Mouse (Mus musculus) hindbrain, embryonic 13.5 days (tissue): ENCODE measurements at regions not wholly inside any gene's neighbourhood (a gene's known extent, or its start where the extent isn't known, plus 50 kb on each side); places are given as distances from the start of the nearest gene placed in this dataset.

Source experiments
- ATAC-seq: fragments of 200-750 bp; cut with Nextera tagmentation; 2 replicates; pipeline ENCODE4 v1.8.0; 2017; ENCODE audit warnings: moderate TSS enrichment; ENCODE audit not compliant: low FRiP score
- H3K27ac ChIP-seq: fragments of 300-500 bp; sonication (generic); 2 replicates; pipeline ENCODE4 v1.5.1; 2015; ENCODE audit warnings: inconsistent platforms, mild to moderate bottlenecking, moderate library complexity
- H3K27me3 ChIP-seq: fragments of 300-500 bp; sonication (generic); 2 replicates; pipeline ENCODE4 v1.6.1; 2015; ENCODE audit warnings: mild to moderate bottlenecking, inconsistent platforms
- H3K36me3 ChIP-seq: fragments of 300-500 bp; sonication (generic); 2 replicates; pipeline ENCODE4 v1.6.1; 2015; ENCODE audit warnings: mild to moderate bottlenecking, inconsistent platforms
- H3K4me1 ChIP-seq: fragments of 300-500 bp; sonication (generic); replicated peaks from 2 replicates; pipeline ENCODE4 v1.6.1; 2015; ENCODE audit warnings: inconsistent platforms
- H3K4me2 ChIP-seq: fragments of 300-500 bp; sonication (generic); 2 replicates; pipeline ENCODE4 v1.6.1; 2015; ENCODE audit warnings: inconsistent platforms, mild to moderate bottlenecking, moderate library complexity
- H3K4me3 ChIP-seq: fragments of 300-500 bp; sonication (generic); 2 replicates; pipeline ENCODE4 v1.5.1; 2015; ENCODE audit warnings: mild to moderate bottlenecking, inconsistent platforms
- H3K9ac ChIP-seq: fragments of 300-500 bp; sonication (generic); 2 replicates; pipeline ENCODE4 v1.6.1; 2015; ENCODE audit warnings: mild to moderate bottlenecking, inconsistent platforms
- H3K9me3 ChIP-seq: fragments of 300-500 bp; sonication (generic); 2 replicates; pipeline ENCODE4 v1.6.1; 2016; ENCODE audit warnings: inconsistent platforms
- WGBS: fragments of 180-500 bp; shearing (Covaris S2); methylation state at CpG from one replicate; pipeline ENCODE4 v1.1.7; 2015; 5-methylcytosine and 5-hydroxymethylcytosine counted together

- WGBS, result 43% methylated on average over 6 of the region's 6 CpGs
Measured at GRCm38 (mm10) chr7:37259293-37259692, 514.1 kb downstream of the Zfp536 start.

GRCm38 (mm10) chr7:37262846-37263245 lies 510.6 kb downstream of the Zfp536 start:
- Histone ChIP-seq H3K4me3 (no peak overlapping the region), H3K9ac (no peak overlapping the region), H3K9me3 (0 out of 2 replicates have a peak, but pooled peaks cover 3% of the 10 kb centered on the region), H3K4me2 (no peak overlapping the region), H3K4me1 (no peaks in the 10 kb centered on the region), H3K27me3 (no peaks in the 10 kb centered on the region), H3K36me3 (no peaks in the 10 kb centered on the region), H3K27ac (no peak overlapping the region)
- 50% methylated on average over 3 of the region's 3 CpGs for WGBS
- ATAC-seq, result no peak

More at GRCm38 (mm10) chr7:37259293-37259692, 514.1 kb downstream of the Zfp536 start:
- Histone ChIP-seq H3K9me3 (no peaks in the 10 kb centered on the region), H3K27ac (no peak overlapping the region), H3K4me1 (0 out of 2 replicates have a peak, but pooled peaks cover 4% of the 10 kb centered on the region), H3K4me2 (no peak overlapping the region), H3K27me3 (no peaks in the 10 kb centered on the region), H3K9ac (no peak overlapping the region), H3K4me3 (no peak overlapping the region), H3K36me3 (no peaks in the 10 kb centered on the region)
- no peak for ATAC-seq

DNA sequence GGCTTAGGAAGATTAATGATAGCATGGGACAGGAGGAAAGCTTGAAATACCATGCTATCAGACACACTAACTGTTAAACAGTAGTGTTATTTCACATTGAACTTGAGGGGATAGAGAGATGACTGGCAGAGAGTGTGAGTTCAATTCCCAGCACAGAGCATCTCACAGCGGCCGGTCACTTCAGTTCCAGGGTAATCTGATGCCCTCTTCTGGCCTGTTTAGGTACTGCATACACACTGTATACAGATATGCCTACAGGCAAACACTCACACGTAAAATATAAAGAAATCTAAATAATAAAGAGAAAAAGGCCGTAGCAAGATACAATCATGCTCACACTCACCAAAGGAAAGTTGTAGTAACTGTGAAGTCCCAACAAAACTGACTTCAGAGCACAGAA lies 506.0 kb downstream of the Zfp536 start:
- Histone ChIP-seq H3K36me3 (no peaks in the 10 kb centered on the region), H3K4me3 (no peak overlapping the region), H3K4me2 (no peak overlapping the region), H3K9me3 (0 out of 2 replicates have a peak, but pooled peaks cover 3% of the 10 kb centered on the region), H3K9ac (no peak overlapping the region), H3K27me3 (no peaks in the 10 kb centered on the region), H3K4me1 (no peaks in the 10 kb centered on the region), H3K27ac (no peak overlapping the region)
- ATAC-seq, result no peak
- 81% methylated on average over 4 of the region's 4 CpGs for WGBS

DNA sequence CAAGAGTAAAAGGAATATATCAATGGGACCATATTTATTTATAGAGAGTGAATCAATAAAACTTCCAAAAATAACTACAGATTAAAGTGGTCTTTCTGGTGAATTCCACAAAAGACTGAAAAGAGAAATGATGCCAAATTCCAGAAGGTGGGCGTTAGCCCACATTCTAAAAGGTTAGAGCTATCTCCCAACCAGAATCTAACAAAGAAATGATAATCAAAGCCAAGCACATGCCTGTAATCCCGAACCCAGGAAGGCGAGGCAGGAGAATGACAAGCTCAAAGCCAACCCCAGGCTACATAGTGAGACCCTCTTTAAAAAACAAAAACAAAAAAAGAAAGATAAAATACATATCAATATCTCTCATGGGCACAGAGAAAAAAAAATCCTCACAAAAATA lies 502.6 kb downstream of the Zfp536 start:
- H3K27me3 ChIP-seq, result no peaks in the 10 kb centered on the region
- no peak for ATAC-seq
- 0 out of 2 replicates have a peak, but pooled peaks cover 3% of the 10 kb centered on the region for H3K9me3 ChIP-seq
- no peak overlapping the region for H3K4me3 ChIP-seq
- no peaks in the 10 kb centered on the region for H3K36me3 ChIP-seq
- H3K9ac ChIP-seq, result no peak overlapping the region
- H3K4me2 ChIP-seq, result no peak overlapping the region
- no peak overlapping the region for H3K27ac ChIP-seq
- 91% methylated on average over 3 of the region's 3 CpGs for WGBS
- no peaks in the 10 kb centered on the region for H3K4me1 ChIP-seq

DNA sequence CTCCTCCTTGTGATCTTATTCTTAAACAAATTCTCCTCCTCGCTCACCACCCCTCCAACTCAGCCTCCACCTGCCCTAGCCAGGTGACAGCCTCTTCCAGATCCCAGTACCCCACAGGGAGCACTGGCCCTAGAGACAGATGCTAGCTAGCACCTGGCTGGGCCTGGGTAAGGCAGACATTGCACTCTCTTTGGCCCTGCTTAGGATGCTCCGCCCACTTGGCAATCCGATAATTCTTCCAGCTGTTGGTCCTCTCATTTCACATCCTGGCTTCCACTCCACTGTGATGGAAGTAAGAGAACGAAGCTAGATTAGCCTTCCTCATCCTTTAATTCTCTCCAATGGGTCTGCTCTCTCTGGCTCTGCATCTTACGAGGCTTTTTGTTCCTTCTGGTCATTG lies 483.4 kb downstream of the Zfp536 start:
- H3K9me3 ChIP-seq, result no peaks in the 10 kb centered on the region
- H3K27ac ChIP-seq, result no peak overlapping the region
- peak overlapping the region; percentile 37 for H3K4me2 ChIP-seq
- 30% methylated on average over 5 of the region's 5 CpGs for WGBS
- no peaks in the 10 kb centered on the region for H3K27me3 ChIP-seq
- no peaks in the 10 kb centered on the region for H3K36me3 ChIP-seq
- no peak overlapping the region for H3K4me3 ChIP-seq
- no peak overlapping the region for H3K9ac ChIP-seq
- H3K4me1 ChIP-seq, result peaks cover 37% of the 10 kb centered on the region
- no peak for ATAC-seq

- no peaks in the 10 kb centered on the region for H3K9me3 ChIP-seq
- H3K27me3 ChIP-seq, result no peaks in the 10 kb centered on the region
- peak overlapping the region; percentile 37 for H3K4me2 ChIP-seq
- 16% methylated on average over 19 of the region's 19 CpGs for WGBS
- H3K27ac ChIP-seq, result no peak overlapping the region
- H3K36me3 ChIP-seq, result no peaks in the 10 kb centered on the region
- peaks cover 37% of the 10 kb centered on the region for H3K4me1 ChIP-seq
- H3K9ac ChIP-seq, result no peak overlapping the region
- H3K4me3 ChIP-seq, result no peak overlapping the region
- 0 out of 2 replicates have a peak, but pooled peaks have one; percentile 17 for ATAC-seq
Measured at GRCm38 (mm10) chr7:37290493-37291045, 482.9 kb downstream of the Zfp536 start.

DNA sequence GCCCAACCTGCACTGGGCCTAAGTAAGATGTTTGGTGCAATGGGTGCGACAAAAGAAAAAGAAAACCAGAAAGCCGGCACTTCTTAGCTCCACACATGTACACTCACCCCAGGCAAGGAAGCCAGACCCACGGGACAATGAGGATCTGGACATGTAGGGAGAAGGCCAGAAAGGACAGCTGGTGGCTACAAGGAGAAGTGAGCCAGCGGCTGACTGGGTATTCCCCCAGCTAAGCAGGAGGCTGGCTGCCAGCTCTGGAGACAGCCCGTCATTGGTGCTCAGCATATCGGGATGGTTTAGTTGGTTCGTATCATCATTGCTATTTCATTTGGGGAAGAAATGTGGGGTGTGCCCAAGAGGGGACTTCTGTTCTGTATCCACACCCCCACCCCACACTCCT lies 481.7 kb downstream of the Zfp536 start:
- Histone ChIP-seq H3K9me3 (no peaks in the 10 kb centered on the region), H3K27me3 (no peaks in the 10 kb centered on the region), H3K36me3 (no peaks in the 10 kb centered on the region), H3K4me1 (peaks cover 37% of the 10 kb centered on the region), H3K9ac (no peak overlapping the region), H3K27ac (peak overlapping the region; percentile 64; the same call in 1 of the 2 replicates), H3K4me2 (no peak overlapping the region), H3K4me3 (no peak overlapping the region)
- no peak for ATAC-seq
- WGBS, result 65% methylated on average over 7 of the region's 7 CpGs

DNA sequence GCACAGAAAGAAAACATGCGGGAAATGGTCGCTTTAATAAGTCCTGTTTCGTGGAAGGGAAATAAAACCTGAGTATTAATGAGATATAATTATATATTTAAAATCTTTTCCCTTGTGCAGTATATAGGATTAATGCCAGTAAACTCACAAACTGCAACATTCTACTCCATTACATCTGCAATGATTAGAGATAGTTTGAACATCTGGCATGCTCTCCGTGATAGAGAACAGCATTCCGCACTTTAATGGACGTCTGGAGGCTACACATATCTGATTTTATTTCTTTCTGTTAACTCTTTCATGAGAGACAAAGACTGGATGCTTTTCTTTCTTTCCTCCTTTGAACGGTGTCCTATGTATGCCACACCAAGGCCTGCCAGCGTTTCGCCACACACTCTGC lies 480.9 kb downstream of the Zfp536 start:
- ATAC-seq, result no peak
- H3K27me3 ChIP-seq, result no peaks in the 10 kb centered on the region
- no peak overlapping the region for H3K27ac ChIP-seq
- no peaks in the 10 kb centered on the region for H3K9me3 ChIP-seq
- no peaks in the 10 kb centered on the region for H3K36me3 ChIP-seq
- peaks cover 37% of the 10 kb centered on the region for H3K4me1 ChIP-seq
- no peak overlapping the region for H3K4me2 ChIP-seq
- WGBS, result 70% methylated on average over 9 of the region's 9 CpGs
- H3K9ac ChIP-seq, result no peak overlapping the region
- H3K4me3 ChIP-seq, result no peak overlapping the region

GRCm38 (mm10) chr7:37298888-37299287 lies 474.6 kb downstream of the Zfp536 start:
- no peak overlapping the region for H3K4me2 ChIP-seq
- no peak overlapping the region for H3K9ac ChIP-seq
- no peaks in the 10 kb centered on the region for H3K36me3 ChIP-seq
- no peak for ATAC-seq
- H3K27me3 ChIP-seq, result no peaks in the 10 kb centered on the region
- WGBS, result 27% methylated on average over 3 of the region's 3 CpGs
- no peaks in the 10 kb centered on the region for H3K9me3 ChIP-seq
- H3K4me1 ChIP-seq, result 0 out of 2 replicates have a peak, but pooled peaks cover 5% of the 10 kb centered on the region
- no peak overlapping the region for H3K27ac ChIP-seq
- no peak overlapping the region for H3K4me3 ChIP-seq

DNA sequence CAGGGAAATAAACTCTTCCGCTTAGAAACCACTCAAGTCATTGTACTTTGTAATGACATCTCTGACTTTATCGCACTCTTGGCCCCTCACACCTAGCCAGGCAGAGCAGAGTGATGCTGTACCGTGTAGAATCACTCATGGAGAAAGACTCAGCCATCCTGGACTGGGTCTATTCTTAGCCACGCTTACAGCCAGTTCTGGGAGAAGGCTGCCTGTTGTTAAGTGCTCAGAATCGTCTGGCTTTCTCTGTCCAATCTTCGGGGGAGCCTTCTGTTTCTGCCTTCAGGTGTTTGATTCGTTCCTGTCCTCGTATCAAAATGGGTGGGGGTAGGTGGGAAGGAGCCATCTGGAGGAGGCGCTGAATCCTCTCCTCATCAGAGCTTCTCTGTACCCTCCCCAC lies 468.0 kb downstream of the Zfp536 start:
- WGBS, result 86% methylated on average over 9 of the region's 9 CpGs
- Histone ChIP-seq H3K4me1 (no peaks in the 10 kb centered on the region), H3K9ac (no peak overlapping the region), H3K27ac (no peak overlapping the region), H3K4me3 (no peak overlapping the region), H3K27me3 (no peaks in the 10 kb centered on the region), H3K4me2 (no peak overlapping the region), H3K36me3 (no peaks in the 10 kb centered on the region), H3K9me3 (no peaks in the 10 kb centered on the region)
- ATAC-seq, result no peak

DNA sequence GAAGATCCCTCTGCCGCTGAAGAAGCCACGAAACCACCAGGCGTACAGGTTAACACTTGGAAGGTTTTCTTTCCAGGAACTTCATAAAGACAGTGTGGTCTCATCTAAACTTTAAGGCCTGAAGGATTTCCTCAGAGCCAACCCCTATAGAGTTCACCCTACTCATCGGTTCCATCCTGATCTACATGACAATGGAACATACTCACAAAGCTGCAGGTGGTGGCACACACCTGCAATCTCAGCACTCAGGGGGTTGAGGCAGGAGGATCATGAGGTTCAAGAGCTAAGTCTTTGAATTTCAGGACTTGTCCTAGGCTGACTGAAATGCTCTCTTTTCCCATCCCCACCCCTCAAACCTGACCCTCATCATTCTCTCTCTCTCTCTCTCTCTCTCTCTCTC lies 466.2 kb downstream of the Zfp536 start:
- H3K4me3 ChIP-seq, result no peak overlapping the region
- no peaks in the 10 kb centered on the region for H3K27me3 ChIP-seq
- H3K9ac ChIP-seq, result no peak overlapping the region
- H3K4me2 ChIP-seq, result no peak overlapping the region
- no peaks in the 10 kb centered on the region for H3K36me3 ChIP-seq
- ATAC-seq, result no peak
- no peak overlapping the region for H3K27ac ChIP-seq
- 74% methylated on average over 4 of the region's 4 CpGs for WGBS
- H3K9me3 ChIP-seq, result no peaks in the 10 kb centered on the region
- H3K4me1 ChIP-seq, result peaks cover 6% of the 10 kb centered on the region; the same call in 1 of the 2 replicates

GRCm38 (mm10) chr7:37324653-37325052 lies 448.8 kb downstream of the Zfp536 start:
- no peak overlapping the region for H3K4me2 ChIP-seq
- no peaks in the 10 kb centered on the region for H3K36me3 ChIP-seq
- no peak for ATAC-seq
- no peaks in the 10 kb centered on the region for H3K27me3 ChIP-seq
- 92% methylated on average over 7 of the region's 7 CpGs for WGBS
- no peaks in the 10 kb centered on the region for H3K9me3 ChIP-seq
- no peak overlapping the region for H3K27ac ChIP-seq
- H3K9ac ChIP-seq, result no peak overlapping the region
- H3K4me1 ChIP-seq, result no peaks in the 10 kb centered on the region; the same call in none of the 2 replicates
- H3K4me3 ChIP-seq, result no peak overlapping the region

DNA sequence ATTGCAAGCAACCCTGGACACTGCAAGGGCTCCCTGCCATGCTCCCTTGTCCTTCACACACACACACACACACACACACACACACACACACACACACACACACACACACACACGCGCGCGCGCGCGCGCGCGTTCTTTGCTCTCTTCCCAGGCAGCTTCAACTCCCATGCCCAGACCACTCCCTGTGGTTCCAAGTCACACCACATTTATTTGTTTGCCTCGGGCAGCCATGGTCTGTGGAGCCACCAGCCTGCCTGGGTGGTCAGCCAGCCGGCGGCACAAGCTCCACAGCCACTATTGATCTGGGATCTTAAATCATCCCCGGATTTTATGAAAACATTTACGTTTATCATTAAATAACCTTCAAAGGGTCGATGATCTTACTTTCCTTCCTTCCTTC lies 440.0 kb downstream of the Zfp536 start:
- no peak overlapping the region for H3K27ac ChIP-seq
- peaks cover 40% of the 10 kb centered on the region for H3K4me1 ChIP-seq
- H3K36me3 ChIP-seq, result no peaks in the 10 kb centered on the region
- H3K9me3 ChIP-seq, result no peaks in the 10 kb centered on the region
- 71% methylated on average over 16 of the region's 16 CpGs for WGBS
- no peak overlapping the region for H3K4me2 ChIP-seq
- H3K9ac ChIP-seq, result no peak overlapping the region
- no peak overlapping the region for H3K4me3 ChIP-seq
- no peak for ATAC-seq
- 0 out of 2 replicates have a peak, but pooled peaks cover 2% of the 10 kb centered on the region for H3K27me3 ChIP-seq
